Mouse (Mus musculus) kidney, postnatal 0 days (tissue): Measurements from ENCODE around the gene Snrpd3. TPM values are rescaled to one million over a fixed set of nuclear protein-coding genes. Genes with fewer than 3 reads are reported as not detected.
"Not testable (repeated sequence)": the region's sequence is repeated elsewhere in the genome, so short reads cannot be mapped to it uniquely, and the experiment has no call there.

Source experiments
- ATAC-seq: fragments of 200-750 bp; cut with Nextera tagmentation; replicated peaks from 2 replicates; pipeline ENCODE4 v1.8.0; 2017; ENCODE audit warnings: low read depth, moderate number of reproducible peaks, moderate TSS enrichment, moderate library complexity; ENCODE audit not compliant: low FRiP score
- DNase-seq: peaks from one replicate; pipeline ENCODE4 v3.0.0-alpha.2; 2016; ENCODE audit warnings: low spot score
- H3K27ac ChIP-seq: fragments of 300-500 bp; sonication (generic); 2 replicates; pipeline ENCODE4 v1.5.1; 2014; ENCODE audit warnings: mild to moderate bottlenecking
- H3K27me3 ChIP-seq: fragments of 300-500 bp; sonication (generic); 2 replicates; pipeline ENCODE4 v1.6.1; 2014; ENCODE audit warnings: low read length, mixed read lengths; ENCODE audit not compliant: insufficient read depth
- H3K36me3 ChIP-seq: fragments of 300-500 bp; sonication (generic); 2 replicates; pipeline ENCODE4 v1.6.1; 2014; ENCODE audit warnings: low read length, mixed read lengths; ENCODE audit not compliant: insufficient read depth
- H3K4me1 ChIP-seq: fragments of 300-500 bp; sonication (generic); replicated peaks from 2 replicates; pipeline ENCODE4 v1.6.1; 2014; ENCODE audit warnings: antibody characterized with exemption, low read length, mixed read lengths; ENCODE audit not compliant: insufficient read depth
- H3K4me2 ChIP-seq: fragments of 300-500 bp; sonication (generic); 2 replicates; pipeline ENCODE4 v1.6.1; 2014; ENCODE audit warnings: mild to moderate bottlenecking, low read length, moderate library complexity, mixed read lengths
- H3K4me3 ChIP-seq: fragments of 300-500 bp; sonication (generic); replicated peaks from 2 replicates; pipeline ENCODE4 v1.5.1; 2014; ENCODE audit warnings: low read depth, low read length
- H3K9ac ChIP-seq: fragments of 300-500 bp; sonication (generic); 2 replicates; pipeline ENCODE4 v1.6.1; 2014; ENCODE audit warnings: low read depth, low read length
- H3K9me3 ChIP-seq: fragments of 300-500 bp; sonication (generic); replicated peaks from 2 replicates; pipeline ENCODE4 v1.6.1; 2016; ENCODE audit warnings: low read length, inconsistent platforms, mixed read lengths
- CTCF ChIP-seq: IDR thresholded peaks from 2 replicates; pipeline ENCODE4 v1.5.1; 2016; ENCODE audit warnings: antibody characterized with exemption, low read depth, mild to moderate bottlenecking, moderate library complexity
- WGBS: fragments of 180-500 bp; shearing (Covaris S2); extraction: QIAGEN DNeasy Blood & Tissue Kit; methylation state at CpG from one replicate; pipeline ENCODE4 v1.1.7; 2014; 5-methylcytosine and 5-hydroxymethylcytosine counted together
- polyA plus RNA-seq: library from polyadenylated mRNA; unstranded; fragments of >200 nt; fragmentation: Nextera tagmentation; extraction: Ambion mirVana; gene quantifications from 2 replicates; pipeline ENCODE4 v1.2.1, GENCODE M21; 2015

Gene Snrpd3
- polyA plus RNA-seq, 1 experiment from 2014 or later, result 113 TPM

- H3K9ac ChIP-seq, H3K27me3 ChIP-seq, H3K36me3 ChIP-seq, H3K4me3 ChIP-seq, H3K4me2 ChIP-seq, DNase-seq, ATAC-seq, H3K9me3 ChIP-seq, H3K4me1 ChIP-seq: not testable (repeated sequence)
- WGBS, result 84% methylated on average over 2 of the region's 2 CpGs
- TF ChIP-seq CTCF, result peak; percentile 44; the same call in 1 of the 2 replicates
- H3K27ac ChIP-seq, result peak overlapping the region; percentile 85
Measured at GRCm38 (mm10) chr10:75566765-75567164, 49.4 kb downstream of the Snrpd3 start.

GRCm38 (mm10) chr10:75568029-75568428 lies 50.7 kb downstream of the Snrpd3 start:
- Histone ChIP-seq H3K27me3 (no peaks in the 10 kb centered on the region), H3K9ac (0 out of 2 replicates have a peak overlapping the region, but pooled peaks have one; percentile 35), H3K4me2 (peak overlapping the region; percentile 53), H3K4me3 (no peak overlapping the region; the same call in 1 of the 2 replicates), H3K36me3 (no peaks in the 10 kb centered on the region), H3K27ac (peak overlapping the region; percentile 72), H3K4me1 (peaks cover 14% of the 10 kb centered on the region), H3K9me3 (no peaks in the 10 kb centered on the region)
- TF ChIP-seq CTCF, result no peak
- WGBS, result 26% methylated on average over 5 of the region's 5 CpGs
- DNase-seq, result no peak
- ATAC-seq, result no peak

- WGBS, result 5% methylated on average over 11 of the region's 11 CpGs
- TF ChIP-seq CTCF, result no peak
- peaks cover 14% of the 10 kb centered on the region for H3K4me1 ChIP-seq
- peak overlapping the region; percentile 53 for H3K4me2 ChIP-seq
- ATAC-seq (0 out of 2 replicates have a peak, but pooled peaks have one; percentile 12), DNase-seq (no peak)
- H3K9ac ChIP-seq, result peak overlapping the region; percentile 35; the same call in 1 of the 2 replicates
- H3K27me3 ChIP-seq, result no peaks in the 10 kb centered on the region
- H3K9me3 ChIP-seq, result no peaks in the 10 kb centered on the region
- no peak overlapping the region; the same call in 1 of the 2 replicates for H3K4me3 ChIP-seq
- H3K36me3 ChIP-seq, result no peaks in the 10 kb centered on the region
- H3K27ac ChIP-seq, result peak overlapping the region; percentile 72
Measured at GRCm38 (mm10) chr10:75568441-75568840, 51.1 kb downstream of the Snrpd3 start.

GRCm38 (mm10) chr10:75568851-75569250 lies 51.5 kb downstream of the Snrpd3 start:
- Histone ChIP-seq H3K4me1 (peaks cover 14% of the 10 kb centered on the region), H3K9me3 (no peaks in the 10 kb centered on the region), H3K27me3 (no peaks in the 10 kb centered on the region), H3K27ac (peak overlapping the region; percentile 72), H3K9ac (peak overlapping the region; percentile 35; the same call in 1 of the 2 replicates), H3K4me2 (peak overlapping the region; percentile 53), H3K4me3 (no peak overlapping the region; the same call in 1 of the 2 replicates), H3K36me3 (no peaks in the 10 kb centered on the region)
- WGBS, result 11% methylated on average over 4 of the region's 4 CpGs
- DNase-seq (no peak), ATAC-seq (no peak)
- TF ChIP-seq CTCF, result no peak

- Histone ChIP-seq H3K27me3 (no peaks in the 10 kb centered on the region), H3K9ac (0 out of 2 replicates have a peak overlapping the region, but pooled peaks have one; percentile 18), H3K4me2 (peak overlapping the region; percentile 23; the same call in 1 of the 2 replicates), H3K4me1 (peaks cover 11% of the 10 kb centered on the region), H3K9me3 (no peaks in the 10 kb centered on the region), H3K4me3 (no peak overlapping the region), H3K27ac (peak overlapping the region; percentile 68), H3K36me3 (no peaks in the 10 kb centered on the region)
- DNase-seq, result no peak
- WGBS, result 23% methylated on average over 10 of the region's 10 CpGs
- TF ChIP-seq CTCF, result no peak
- ATAC-seq, result peak; percentile 27
Measured at GRCm38 (mm10) chr10:75570981-75571657, 53.8 kb downstream of the Snrpd3 start.

- Histone ChIP-seq H3K9me3 (no peaks in the 10 kb centered on the region), H3K27me3 (no peaks in the 10 kb centered on the region), H3K4me1 (peaks cover 11% of the 10 kb centered on the region), H3K4me2 (peak overlapping the region; percentile 23), H3K4me3 (no peak overlapping the region), H3K9ac (0 out of 2 replicates have a peak overlapping the region, but pooled peaks have one; percentile 18), H3K27ac (peak overlapping the region; percentile 70), H3K36me3 (no peaks in the 10 kb centered on the region)
- TF ChIP-seq CTCF, result no peak
- WGBS, result 50% methylated on average over 9 of the region's 9 CpGs
- DNase-seq (no peak), ATAC-seq (no peak)
Measured at GRCm38 (mm10) chr10:75571937-75572336, 54.6 kb downstream of the Snrpd3 start.
